Mouse (Mus musculus) hindbrain, embryonic 11.5 days (tissue): ENCODE measurements at regions not wholly inside any gene's neighbourhood (a gene's known extent, or its start where the extent isn't known, plus 50 kb on each side); places are given as distances from the start of the nearest gene placed in this dataset.
"Not testable (repeated sequence)": the region's sequence is repeated elsewhere in the genome, so short reads cannot be mapped to it uniquely, and the experiment has no call there.

Source experiments
- ATAC-seq: fragments of 200-750 bp; cut with Nextera tagmentation; 2 replicates; pipeline ENCODE4 v1.8.0; 2017; ENCODE audit warnings: mild to moderate bottlenecking, moderate TSS enrichment, moderate library complexity; ENCODE audit not compliant: low FRiP score
- DNase-seq: peaks from one replicate; pipeline ENCODE4 v3.0.0-alpha.2; 2015; ENCODE audit warnings: low spot score
- H3K27ac ChIP-seq: fragments of 300-500 bp; sonication (generic); 2 replicates; pipeline ENCODE4 v1.5.1; 2014; ENCODE audit warnings: mild to moderate bottlenecking, low read depth, low read length
- H3K27me3 ChIP-seq: fragments of 300-500 bp; sonication (generic); 2 replicates; pipeline ENCODE4 v1.6.1; 2014; ENCODE audit warnings: mild to moderate bottlenecking, low read length, moderate library complexity, mixed read lengths; ENCODE audit not compliant: control insufficient read depth, insufficient read depth
- H3K36me3 ChIP-seq: fragments of 300-500 bp; sonication (generic); 2 replicates; pipeline ENCODE4 v1.6.1; 2014; ENCODE audit warnings: mild to moderate bottlenecking, low read length, moderate library complexity, mixed read lengths; ENCODE audit not compliant: control insufficient read depth, insufficient read depth
- H3K4me1 ChIP-seq: fragments of 300-500 bp; sonication (generic); replicated peaks from 2 replicates; pipeline ENCODE4 v1.6.1; 2014; ENCODE audit warnings: low read length, mixed read lengths; ENCODE audit not compliant: control insufficient read depth, insufficient read depth
- H3K4me2 ChIP-seq: fragments of 300-500 bp; sonication (generic); replicated peaks from 2 replicates; pipeline ENCODE4 v1.6.1; 2014; ENCODE audit warnings: mild to moderate bottlenecking, low read depth, low read length
- H3K4me3 ChIP-seq: fragments of 300-500 bp; sonication (generic); 2 replicates; pipeline ENCODE4 v1.5.1; 2014; ENCODE audit warnings: low read depth, low read length
- H3K9ac ChIP-seq: fragments of 300-500 bp; sonication (generic); 2 replicates; pipeline ENCODE4 v1.6.1; 2014; ENCODE audit warnings: low read depth, low read length
- H3K9me3 ChIP-seq: fragments of 300-500 bp; sonication (generic); 2 replicates; pipeline ENCODE4 v1.6.1; 2016; ENCODE audit warnings: low read length; ENCODE audit not compliant: control insufficient read depth
- WGBS: fragments of 180-500 bp; shearing (Covaris S2); extraction: QIAGEN DNeasy Blood & Tissue Kit; methylation state at CpG from one replicate; pipeline ENCODE4 v1.1.7; 2014; 5-methylcytosine and 5-hydroxymethylcytosine counted together

DNA sequence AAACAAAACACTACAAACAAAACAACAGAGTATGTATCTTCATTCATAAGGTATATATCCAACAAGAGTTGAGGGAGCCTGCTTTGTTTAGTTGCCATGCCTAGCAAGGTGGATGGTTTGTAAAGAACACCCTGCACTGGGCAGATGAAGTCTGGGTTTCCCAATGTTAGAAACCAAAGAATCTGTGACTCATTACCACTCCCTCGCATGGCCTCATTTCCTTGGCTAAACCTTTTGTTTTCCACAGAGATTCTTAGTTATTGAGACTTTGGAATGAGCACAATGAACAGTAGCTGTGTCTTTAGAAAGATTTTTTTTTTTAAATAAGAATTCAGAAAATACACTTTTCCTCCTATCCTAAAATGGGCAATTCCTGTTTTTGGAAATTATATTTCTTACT is 151.3 kb upstream of the Dmrta1 start:
- ATAC-seq (no peak), DNase-seq (no peak)
- H3K4me3 ChIP-seq: no peak overlapping the region
- no peak overlapping the region for H3K27ac ChIP-seq
- H3K27me3 ChIP-seq: peaks cover 6% of the 10 kb centered on the region; the same call in 1 of the 2 replicates
- H3K36me3 ChIP-seq: no peaks in the 10 kb centered on the region
- no peaks in the 10 kb centered on the region for H3K9me3 ChIP-seq
- H3K4me1 ChIP-seq: no peaks in the 10 kb centered on the region
- H3K9ac ChIP-seq: no peak overlapping the region
- 64% methylated on average over 1 of the region's 1 CpGs for WGBS
- no peak overlapping the region for H3K4me2 ChIP-seq

DNA sequence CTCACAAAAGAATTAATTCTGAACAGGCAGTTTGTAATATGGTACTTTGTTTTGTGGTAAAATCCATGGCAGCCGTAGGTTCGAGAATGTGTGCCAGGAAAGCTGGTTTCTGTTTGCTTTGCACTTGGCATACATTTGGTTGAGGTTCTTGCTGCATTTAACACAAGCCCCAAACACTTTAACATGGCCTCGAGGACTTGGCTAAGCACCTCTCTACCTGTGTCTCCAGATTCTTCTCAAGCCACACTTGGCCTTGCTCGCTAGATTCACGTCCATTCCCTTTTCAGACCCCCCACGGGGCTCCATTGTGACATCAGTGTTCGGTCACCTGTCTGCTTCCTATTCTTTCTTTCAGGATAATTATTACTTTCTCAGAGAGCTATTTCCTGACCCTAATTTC is 151.9 kb upstream of the Dmrta1 start:
- Histone ChIP-seq H3K4me3 (no peak overlapping the region), H3K27me3 (peaks cover 9% of the 10 kb centered on the region; the same call in 1 of the 2 replicates), H3K9me3 (no peaks in the 10 kb centered on the region), H3K4me2 (no peak overlapping the region), H3K36me3 (no peaks in the 10 kb centered on the region), H3K9ac (no peak overlapping the region), H3K4me1 (no peaks in the 10 kb centered on the region), H3K27ac (no peak overlapping the region)
- no peak for ATAC-seq
- DNase-seq: no peak
- 81% methylated on average over 7 of the region's 7 CpGs for WGBS

DNA sequence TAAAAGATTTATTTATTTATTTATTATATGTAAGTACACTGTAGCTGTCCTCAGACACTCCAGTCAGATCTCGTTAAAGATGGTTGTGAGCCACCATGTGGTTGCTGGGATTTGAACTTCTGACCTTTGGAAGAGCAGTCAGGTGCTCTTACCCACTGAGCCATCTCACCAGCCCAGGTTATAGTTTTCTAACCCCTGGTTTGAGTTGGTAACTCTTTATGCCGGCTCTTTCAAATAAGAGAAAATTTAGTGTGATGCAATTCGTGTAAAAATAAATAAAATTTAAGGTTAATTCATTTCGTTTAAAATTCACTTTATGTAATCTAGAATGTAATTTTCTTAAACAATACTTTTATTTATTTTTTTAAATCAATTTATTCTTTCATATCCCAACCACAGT is 153.7 kb upstream of the Dmrta1 start:
- H3K9ac ChIP-seq, ATAC-seq, H3K36me3 ChIP-seq, H3K27ac ChIP-seq, H3K9me3 ChIP-seq, H3K4me3 ChIP-seq, H3K4me2 ChIP-seq, H3K27me3 ChIP-seq, DNase-seq, H3K4me1 ChIP-seq: not testable (repeated sequence)
- WGBS: 59% methylated on average over 4 of the region's 4 CpGs

DNA sequence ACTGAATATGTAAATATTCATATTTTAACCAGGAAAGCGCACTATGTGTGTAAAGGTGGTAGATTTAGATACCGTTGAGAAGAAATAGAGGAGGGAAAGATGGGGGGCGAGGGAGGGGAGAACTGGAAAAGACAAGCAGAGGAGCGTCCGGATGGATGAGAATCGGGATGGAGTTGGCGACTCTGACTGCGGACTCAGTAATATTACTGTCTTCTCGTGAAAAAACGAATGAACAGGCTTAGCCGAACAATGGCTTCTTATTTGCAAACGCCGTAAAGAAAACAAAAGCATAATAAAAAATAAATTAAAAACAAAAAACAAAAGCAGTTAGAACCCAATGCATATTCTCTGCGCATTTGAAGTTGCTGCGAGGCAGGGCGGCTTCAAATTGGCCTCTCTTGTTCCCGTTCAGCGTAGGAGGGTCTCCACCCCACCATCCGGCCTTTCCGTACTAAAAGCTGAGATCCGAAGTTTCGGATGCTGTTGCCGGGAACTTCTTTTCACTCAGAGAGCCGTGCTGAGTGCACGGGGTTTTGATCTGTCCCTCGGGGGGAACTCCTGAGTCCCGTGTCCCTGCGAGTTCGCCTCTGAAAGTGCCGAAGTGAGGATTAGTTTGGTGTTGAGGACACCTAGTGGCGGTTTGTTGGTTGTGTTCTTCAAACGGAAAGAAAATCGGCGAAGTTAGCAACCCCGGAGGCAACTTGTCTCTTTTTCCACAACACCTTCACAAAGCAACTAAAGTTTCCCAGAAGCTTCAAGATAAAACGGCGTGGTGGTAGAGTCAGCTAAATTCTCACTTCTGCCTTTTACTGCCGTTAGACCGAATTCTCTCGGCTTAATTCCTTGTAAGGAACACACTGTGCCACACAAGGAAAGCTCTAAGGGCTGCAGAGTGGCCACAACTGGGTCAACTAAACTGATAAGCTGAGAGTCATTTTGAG is 154.7 kb upstream of the Dmrta1 start:
- Histone ChIP-seq H3K4me1 (no peaks in the 10 kb centered on the region), H3K27ac (no peak overlapping the region), H3K4me2 (peak overlapping the region; percentile 63), H3K36me3 (no peaks in the 10 kb centered on the region), H3K4me3 (peak overlapping the region; percentile 40), H3K9ac (no peak overlapping the region; the same call in 1 of the 2 replicates), H3K27me3 (peaks cover 9% of the 10 kb centered on the region; the same call in 1 of the 2 replicates), H3K9me3 (no peaks in the 10 kb centered on the region)
- DNase-seq (peak; percentile 88), ATAC-seq (peak; percentile 80)
- 1% methylated on average over 40 of the region's 40 CpGs for WGBS

DNA sequence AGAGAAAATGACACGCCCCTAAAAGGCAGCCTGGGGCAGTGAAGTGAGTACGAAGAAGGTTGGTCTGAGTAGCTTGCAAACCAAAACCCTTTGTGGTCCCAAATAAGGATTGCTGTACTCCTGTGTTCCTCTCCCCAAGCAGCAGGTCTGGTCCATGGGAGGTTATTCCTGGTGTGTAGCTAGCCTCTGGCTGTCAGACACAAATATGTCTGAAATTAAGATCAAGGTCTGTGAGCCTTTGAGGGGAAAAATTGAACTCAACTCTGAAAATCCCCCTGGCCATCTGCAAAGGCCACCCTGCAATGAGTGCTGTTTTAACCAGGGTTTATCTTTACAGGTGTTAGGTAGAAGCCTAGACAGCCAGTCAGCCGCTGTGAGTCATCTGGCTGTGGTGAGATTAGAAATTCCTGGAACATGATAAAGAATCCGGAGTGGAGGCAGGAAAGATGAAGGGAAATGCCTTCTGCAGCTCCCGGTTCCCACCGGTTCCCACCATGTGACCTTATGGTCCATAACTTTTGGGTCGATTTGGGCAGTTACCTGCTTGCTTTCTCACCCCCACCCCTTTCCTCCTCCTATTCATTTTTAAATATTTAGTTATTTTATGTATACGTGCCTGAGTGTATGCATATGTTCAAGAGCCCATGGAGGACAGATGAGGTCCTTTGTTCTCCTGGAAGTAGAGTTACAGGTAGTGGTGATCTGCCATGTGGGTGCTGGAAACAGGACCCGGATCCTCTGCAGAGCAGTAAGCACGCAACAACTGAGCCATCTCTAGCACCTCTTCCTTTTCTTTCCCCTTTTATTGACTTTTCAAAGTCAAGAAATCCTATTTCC is 155.6 kb upstream of the Dmrta1 start:
- H3K36me3 ChIP-seq: no peaks in the 10 kb centered on the region
- no peaks in the 10 kb centered on the region for H3K4me1 ChIP-seq
- H3K9me3 ChIP-seq: no peaks in the 10 kb centered on the region
- WGBS: 15% methylated on average over 10 of the region's 10 CpGs
- peak overlapping the region; percentile 40 for H3K4me3 ChIP-seq
- ATAC-seq: no peak; the same call in 1 of the 2 replicates
- no peak overlapping the region for H3K27ac ChIP-seq
- DNase-seq: peak; percentile 19
- peak overlapping the region; percentile 63; the same call in 1 of the 2 replicates for H3K4me2 ChIP-seq
- H3K9ac ChIP-seq: no peak overlapping the region
- peaks cover 9% of the 10 kb centered on the region; the same call in 1 of the 2 replicates for H3K27me3 ChIP-seq

DNA sequence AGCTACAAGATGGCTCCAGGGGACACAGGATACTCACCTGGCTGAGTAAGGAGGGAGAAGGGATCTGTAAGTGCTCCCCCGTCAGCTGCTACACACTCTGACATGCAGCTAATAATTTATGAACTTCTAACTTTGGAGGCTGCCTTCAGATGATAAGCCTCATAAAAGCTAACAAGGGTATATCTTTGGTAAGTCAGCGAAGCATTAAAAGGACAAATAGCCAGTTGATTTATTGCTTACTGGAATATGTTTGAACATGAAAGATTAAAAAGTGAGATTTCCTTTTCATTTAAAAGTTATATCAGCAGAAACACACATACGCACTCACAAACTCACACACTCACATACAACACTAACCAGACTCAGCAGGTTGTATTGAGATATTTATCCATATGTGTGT is 161.2 kb upstream of the Dmrta1 start:
- Histone ChIP-seq H3K9ac (no peak overlapping the region), H3K4me2 (no peak overlapping the region), H3K36me3 (no peaks in the 10 kb centered on the region), H3K27ac (no peak overlapping the region), H3K27me3 (0 out of 2 replicates have a peak, but pooled peaks cover 3% of the 10 kb centered on the region), H3K9me3 (no peaks in the 10 kb centered on the region), H3K4me1 (no peaks in the 10 kb centered on the region), H3K4me3 (no peak overlapping the region)
- WGBS: 85% methylated on average over 3 of the region's 3 CpGs
- no peak for ATAC-seq
- no peak for DNase-seq

DNA sequence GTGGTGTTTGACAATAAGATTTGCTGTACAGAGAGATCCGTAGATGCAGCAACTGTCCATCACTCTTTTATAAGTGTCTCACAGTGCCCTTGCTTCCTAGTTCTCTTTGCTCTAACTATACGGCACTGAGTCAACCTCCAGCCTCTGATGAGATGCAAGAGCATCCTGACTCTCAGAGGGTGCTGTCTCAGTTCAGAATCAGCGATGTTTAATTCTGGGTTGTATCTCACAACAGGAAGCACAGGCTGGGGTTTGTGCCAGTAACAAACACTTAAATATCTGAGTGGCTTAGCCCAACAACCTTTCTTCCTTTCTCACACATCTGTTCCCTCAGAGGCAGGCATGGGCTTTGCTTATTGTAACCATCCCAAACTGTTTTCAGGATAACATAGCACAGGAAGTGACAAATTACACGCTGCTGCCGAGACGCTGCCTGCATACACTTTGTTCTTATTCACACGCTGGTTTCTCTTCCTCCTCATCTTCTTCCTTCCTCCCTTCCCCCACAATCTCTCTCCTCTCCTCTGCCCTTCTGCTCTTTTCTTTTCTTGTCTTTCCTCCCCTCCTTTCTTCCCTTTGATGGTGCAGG is 163.3 kb upstream of the Dmrta1 start:
- DNase-seq: no peak
- H3K4me2 ChIP-seq: no peak overlapping the region
- H3K9me3 ChIP-seq: no peaks in the 10 kb centered on the region
- H3K36me3 ChIP-seq: no peaks in the 10 kb centered on the region
- H3K27me3 ChIP-seq: no peaks in the 10 kb centered on the region
- no peak overlapping the region for H3K4me3 ChIP-seq
- no peak for ATAC-seq
- no peaks in the 10 kb centered on the region for H3K4me1 ChIP-seq
- 50% methylated on average over 7 of the region's 7 CpGs for WGBS
- H3K27ac ChIP-seq: no peak overlapping the region
- H3K9ac ChIP-seq: no peak overlapping the region

DNA sequence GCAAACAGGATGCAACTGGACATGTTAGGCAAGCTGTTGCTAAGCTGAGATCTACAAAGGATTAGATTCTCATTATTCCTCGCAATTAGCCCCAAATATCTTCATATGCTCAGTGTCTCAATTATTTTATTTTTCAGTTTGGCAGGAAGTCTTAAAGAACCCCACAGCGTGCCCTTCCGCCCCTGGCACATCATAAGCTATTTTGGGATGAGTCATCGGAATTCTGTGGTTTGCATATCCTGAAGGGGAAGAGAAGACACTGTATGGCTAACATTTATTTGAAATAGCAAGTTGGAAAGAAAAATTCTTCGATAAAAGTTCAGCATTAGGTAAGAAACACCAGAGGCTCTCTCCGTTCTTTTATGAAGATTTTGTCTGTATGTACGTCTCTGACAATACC is 164.3 kb upstream of the Dmrta1 start:
- no peak overlapping the region for H3K4me2 ChIP-seq
- H3K4me1 ChIP-seq: no peaks in the 10 kb centered on the region
- no peak overlapping the region for H3K4me3 ChIP-seq
- no peak overlapping the region for H3K27ac ChIP-seq
- H3K9ac ChIP-seq: no peak overlapping the region
- no peak for ATAC-seq
- 89% methylated on average over 7 of the region's 7 CpGs for WGBS
- no peak for DNase-seq
- no peaks in the 10 kb centered on the region for H3K27me3 ChIP-seq
- H3K9me3 ChIP-seq: no peaks in the 10 kb centered on the region
- H3K36me3 ChIP-seq: no peaks in the 10 kb centered on the region
